Mouse (Mus musculus): Measurements from ENCODE around the gene Jph4.

- no peak for TF ChIP-seq CTCF (conservative IDR thresholded peaks at IDR 0.05; ENCODE audit: insufficient read depth, insufficient read length, low read depth, low read length)
- no peak for TF ChIP-seq POLR2A (IDR thresholded peaks at IDR 0.05; ENCODE audit: low read depth, low read length)
These were observed 42.3 kb downstream of the Jph4 start for GRCm38 (mm10) chr14:55074416-55074815.
